Mouse (Mus musculus): Measurements from ENCODE around the gene Nxt1. TPM values are rescaled to one million over a fixed set of nuclear protein-coding genes. Genes with fewer than 3 reads are reported as not detected.

Nxt1 gene
- polyA plus RNA-seq, 1 experiment from 2014 or later: 49.2 TPM

GRCm38 (mm10) chr2:148690781-148691180 lies 18.4 kb downstream of the Nxt1 start:
- peaks cover 90% of the 10 kb centered on the region for H3K36me3 ChIP-seq
- H3K9ac ChIP-seq: no peak overlapping the region
- WGBS: 95% methylated on average over 5 of the region's 5 CpGs
- 0 out of 2 replicates have a peak, but pooled peaks cover 7% of the 10 kb centered on the region for H3K4me1 ChIP-seq (replicated peaks)
- no peak overlapping the region for H3K27ac ChIP-seq (replicated peaks)
- H3K9me3 ChIP-seq: no peaks in the 10 kb centered on the region
- no peak overlapping the region for H3K4me3 ChIP-seq
- H3K4me2 ChIP-seq: no peak overlapping the region
- no peaks in the 10 kb centered on the region for H3K27me3 ChIP-seq
- ATAC-seq (ENCODE audit: low read depth): no peak

- no peak overlapping the region for H3K4me2 ChIP-seq
- H3K4me1 ChIP-seq (replicated peaks): no peaks in the 10 kb centered on the region
- 73% methylated on average over 5 of the region's 5 CpGs for WGBS
- no peaks in the 10 kb centered on the region for H3K9me3 ChIP-seq
- H3K9ac ChIP-seq: no peak overlapping the region
- H3K4me3 ChIP-seq: no peak overlapping the region
- no peak for ATAC-seq (ENCODE audit: low read depth)
- H3K27ac ChIP-seq (replicated peaks): no peak overlapping the region
- peaks cover 79% of the 10 kb centered on the region for H3K36me3 ChIP-seq
- no peaks in the 10 kb centered on the region for H3K27me3 ChIP-seq
Measured at GRCm38 (mm10) chr2:148698571-148698970, 26.2 kb downstream of the Nxt1 start.

GRCm38 (mm10) chr2:148706409-148707201 lies 34.2 kb downstream of the Nxt1 start:
- no peak overlapping the region for H3K4me2 ChIP-seq
- H3K36me3 ChIP-seq: peaks cover 41% of the 10 kb centered on the region
- H3K4me1 ChIP-seq (replicated peaks): no peaks in the 10 kb centered on the region
- H3K27me3 ChIP-seq: no peaks in the 10 kb centered on the region
- no peak overlapping the region for H3K9ac ChIP-seq
- H3K9me3 ChIP-seq: no peaks in the 10 kb centered on the region
- H3K4me3 ChIP-seq: no peak overlapping the region
- ATAC-seq (ENCODE audit: low read depth): peak; percentile 45; the same call in 1 of the 2 replicates
- WGBS: 78% methylated on average over 15 of the region's 15 CpGs
- 0 out of 2 replicates have a peak overlapping the region, but pooled peaks have one; percentile 18 for H3K27ac ChIP-seq (replicated peaks)

GRCm38 (mm10) chr2:148707202-148707530 lies 34.8 kb downstream of the Nxt1 start:
- H3K9me3 ChIP-seq: no peaks in the 10 kb centered on the region
- H3K4me2 ChIP-seq: no peak overlapping the region
- no peak overlapping the region for H3K4me3 ChIP-seq
- H3K9ac ChIP-seq: no peak overlapping the region
- H3K27me3 ChIP-seq: no peaks in the 10 kb centered on the region
- ATAC-seq (ENCODE audit: low read depth): peak; percentile 38; the same call in 1 of the 2 replicates
- 63% methylated on average over 6 of the region's 6 CpGs for WGBS
- H3K27ac ChIP-seq (replicated peaks): 0 out of 2 replicates have a peak overlapping the region, but pooled peaks have one; percentile 18
- H3K4me1 ChIP-seq (replicated peaks): no peaks in the 10 kb centered on the region
- peaks cover 46% of the 10 kb centered on the region for H3K36me3 ChIP-seq

GRCm38 (mm10) chr2:148712326-148712725 lies 39.9 kb downstream of the Nxt1 start:
- Histone ChIP-seq H3K4me3 (no peak overlapping the region), H3K27ac (replicated peaks) (no peak overlapping the region), H3K4me2 (no peak overlapping the region), H3K9ac (no peak overlapping the region), H3K36me3 (peaks cover 32% of the 10 kb centered on the region), H3K4me1 (replicated peaks) (no peaks in the 10 kb centered on the region), H3K9me3 (no peaks in the 10 kb centered on the region), H3K27me3 (no peaks in the 10 kb centered on the region)
- 87% methylated on average over 3 of the region's 3 CpGs for WGBS
- ATAC-seq (ENCODE audit: low read depth): no peak

GRCm38 (mm10) chr2:148717072-148717471 lies 44.7 kb downstream of the Nxt1 start:
- no peak overlapping the region for H3K4me3 ChIP-seq
- H3K4me2 ChIP-seq: no peak overlapping the region
- H3K9ac ChIP-seq: no peak overlapping the region
- no peaks in the 10 kb centered on the region for H3K9me3 ChIP-seq
- H3K27me3 ChIP-seq: no peaks in the 10 kb centered on the region
- WGBS: 92% methylated on average over 2 of the region's 2 CpGs
- peaks cover 4% of the 10 kb centered on the region; the same call in 1 of the 2 replicates for H3K36me3 ChIP-seq
- no peak for ATAC-seq (ENCODE audit: low read depth)
- H3K27ac ChIP-seq (replicated peaks): no peak overlapping the region
- peaks cover 8% of the 10 kb centered on the region for H3K4me1 ChIP-seq (replicated peaks)

GRCm38 (mm10) chr2:148719271-148719995 lies 47.0 kb downstream of the Nxt1 start:
- WGBS: 53% methylated on average over 2 of the region's 2 CpGs
- ATAC-seq (ENCODE audit: low read depth): peak; percentile 68
- no peak overlapping the region for H3K9ac ChIP-seq

More at GRCm38 (mm10) chr2:148719271-148719995, 47.0 kb downstream of the Nxt1 start:
- Histone ChIP-seq H3K4me1 (replicated peaks) (peaks cover 8% of the 10 kb centered on the region), H3K4me2 (no peak overlapping the region), H3K27ac (replicated peaks) (no peak overlapping the region; the same call in 1 of the 2 replicates), H3K36me3 (no peaks in the 10 kb centered on the region), H3K9me3 (no peaks in the 10 kb centered on the region), H3K27me3 (no peaks in the 10 kb centered on the region), H3K4me3 (no peak overlapping the region)

Other genes starting within 250 kb of the Nxt1 start
- gene Cd93, start 229.0 kb upstream of the Nxt1 start, polyA plus RNA-seq (2015; fragmentation: Nextera tagmentation; extraction: Ambion mirVana): 9.2 TPM in 2 replicates
- gene Gzf1, start 8.4 kb downstream of the Nxt1 start, polyA plus RNA-seq (2015; fragmentation: Nextera tagmentation; extraction: Ambion mirVana): 14.6 and 18.2 TPM in 2 replicates
- 50.0 and 54.0 TPM in 2 replicates for gene Napb, start 59.9 kb downstream of the Nxt1 start, polyA plus RNA-seq (2015; fragmentation: Nextera tagmentation; extraction: Ambion mirVana)
- not detected in 2 replicates for gene Cstl1, start 77.8 kb downstream of the Nxt1 start, polyA plus RNA-seq (2015; fragmentation: Nextera tagmentation; extraction: Ambion mirVana)
- not detected in 2 replicates for gene Cst11, start 98.9 kb downstream of the Nxt1 start, polyA plus RNA-seq (2015; fragmentation: Nextera tagmentation; extraction: Ambion mirVana)
- gene 8030411F24Rik, start 109.4 kb downstream of the Nxt1 start, polyA plus RNA-seq (2015; fragmentation: Nextera tagmentation; extraction: Ambion mirVana): not detected in 2 replicates
- gene Cst12, start 116.8 kb downstream of the Nxt1 start, polyA plus RNA-seq (2015; fragmentation: Nextera tagmentation; extraction: Ambion mirVana): not detected in 2 replicates
- not detected in 2 replicates for gene Cst8, start 126.2 kb downstream of the Nxt1 start, polyA plus RNA-seq (2015; fragmentation: Nextera tagmentation; extraction: Ambion mirVana)
- not detected in 2 replicates for gene Cst13, start 147.5 kb downstream of the Nxt1 start, polyA plus RNA-seq (2015; fragmentation: Nextera tagmentation; extraction: Ambion mirVana)
- not detected in 2 replicates for gene Cst9, start 162.5 kb downstream of the Nxt1 start, polyA plus RNA-seq (2015; fragmentation: Nextera tagmentation; extraction: Ambion mirVana)
- not detected in 2 replicates for gene 9230104L09Rik, start 192.4 kb downstream of the Nxt1 start, polyA plus RNA-seq (2015; fragmentation: Nextera tagmentation; extraction: Ambion mirVana)
- 512 and 524 TPM in 2 replicates for gene Cst3, start 203.1 kb downstream of the Nxt1 start, polyA plus RNA-seq (2015; fragmentation: Nextera tagmentation; extraction: Ambion mirVana)